Mouse (Mus musculus): ENCODE results near the gene Gm13279.
"Not testable (repeated sequence)": the region's sequence is repeated elsewhere in the genome, so short reads cannot be mapped to it uniquely, and the experiment has no call there.

DNA sequence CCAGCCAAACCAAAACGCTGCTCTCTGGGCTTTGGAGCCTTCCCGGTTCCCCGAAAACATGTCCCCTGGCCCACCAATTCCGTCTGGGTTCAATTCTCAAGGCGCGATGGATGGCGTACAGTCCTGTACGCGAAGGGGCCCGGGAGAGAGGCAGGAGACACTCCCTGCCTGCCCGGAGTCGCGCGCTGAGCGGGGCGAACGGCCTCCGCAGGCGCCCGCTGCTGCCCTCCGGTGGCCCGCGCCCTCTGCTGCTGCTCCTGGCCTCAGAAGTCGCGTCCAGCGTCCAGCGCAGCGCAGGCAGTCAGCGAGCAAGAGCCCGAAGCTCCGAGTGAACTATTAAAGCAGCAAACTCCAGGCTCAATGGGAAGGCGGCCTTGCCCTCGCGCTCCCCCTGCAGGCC, 8.6 kb downstream of the Gm13279 start:
- not testable (repeated sequence) for TF ChIP-seq CTCF (conservative IDR thresholded peaks at IDR 0.05; ENCODE audit: low read length); NANOG (IDR thresholded peaks at IDR 0.05; ENCODE audit: borderline replicate concordance, low read length)

Measured in E14TG2a.4 (cell line).